Mouse (Mus musculus) embryonic stem cell, embryonic (primary cell): Measurements from ENCODE around the gene Slc24a1.

Source experiments
- CTCF ChIA-PET, 4 experiments: fragments of 300-600 bp in 2 of 4; fragments of 350-600 bp in 2 of 4; sonication (Branson Sonifier 250); formaldehyde crosslinking; loops; one replicate each; lab custom pipeline; 2022; ENCODE audit warnings: inconsistent platforms in 2 of 4; lab: Charles Lee
- POLR2A ChIA-PET, 4 experiments: fragments of 300-600 bp in 2 of 4; fragments of 350-600 bp in 2 of 4; sonication (Branson Sonifier 250); formaldehyde crosslinking; loops; one replicate each; lab custom pipeline; 2022; ENCODE audit warnings: antibody characterized with exemption in 4 of 4, inconsistent platforms in 1 of 4; lab: Charles Lee

The Slc24a1 gene

DNA sequence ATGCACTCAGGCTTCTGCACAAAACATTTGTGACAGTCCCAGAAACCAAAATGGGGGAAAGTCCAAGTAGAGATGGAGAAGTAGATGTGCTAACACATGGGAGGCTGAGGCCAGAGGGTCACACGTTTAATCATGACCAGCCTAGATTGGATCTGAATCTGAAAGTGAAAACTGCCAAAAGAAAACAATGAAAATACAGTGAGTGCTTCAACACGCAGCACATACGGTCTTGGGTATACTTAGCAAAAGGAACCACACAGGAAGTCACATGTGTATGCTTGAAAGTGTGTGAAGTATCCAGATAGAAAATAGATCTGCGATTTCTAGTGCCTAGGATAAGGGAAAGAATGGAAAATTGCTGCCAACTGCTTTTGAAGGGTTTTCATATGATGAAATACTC lies 36.8 kb downstream of the Slc24a1 start:
- POLR2A ChIA-PET, result no interaction called here

DNA sequence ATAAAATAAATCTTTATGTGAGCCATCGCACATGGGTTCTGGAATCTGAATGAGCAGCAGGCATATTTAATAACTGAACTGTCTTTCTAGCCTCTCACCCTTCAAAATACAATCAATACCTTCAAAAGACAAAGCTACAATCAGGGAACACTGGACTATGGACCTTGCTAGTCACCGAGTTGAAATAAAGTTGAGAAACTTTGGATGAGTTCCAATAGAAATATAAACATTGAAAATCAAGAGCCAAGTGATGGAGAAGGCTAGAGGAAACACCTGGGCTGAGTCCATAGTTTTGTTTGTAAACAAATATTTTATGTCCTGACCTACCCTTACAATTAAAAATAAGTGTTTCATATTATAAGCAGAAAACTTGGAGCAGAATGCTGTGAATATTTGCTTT lies 37.4 kb downstream of the Slc24a1 start:
- CTCF ChIA-PET, result interaction anchor here in 1 of 4 experiments (0.6 kb wide), 1 partner anchor 1000 kb away, joined by 9 read pairs; no protein-coding TSS in a partner anchor
- POLR2A ChIA-PET, result no interaction called here

More for the DNA sequence above, 36.8 kb downstream of the Slc24a1 start:
- CTCF ChIA-PET, result no interaction called here

DNA sequence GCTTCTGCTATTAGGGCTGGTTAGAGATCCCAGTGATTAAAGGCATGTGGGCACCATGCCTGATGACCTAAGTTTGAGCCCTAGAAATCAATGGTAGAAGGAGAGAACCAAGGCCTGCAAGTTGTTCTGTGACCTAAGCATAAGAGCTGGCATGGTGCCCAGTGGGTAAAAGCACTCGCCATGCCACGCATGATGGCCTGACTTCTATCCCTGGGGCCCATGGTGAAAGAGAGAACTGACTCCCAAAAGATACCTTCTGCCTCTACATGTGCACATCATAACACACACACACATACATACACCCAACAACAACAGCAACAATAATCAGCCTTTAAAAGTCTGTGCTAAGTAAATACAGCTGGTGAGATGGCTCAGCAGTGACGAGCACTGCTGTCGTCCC lies 38.0 kb downstream of the Slc24a1 start:
- POLR2A ChIA-PET, result no interaction called here
- CTCF ChIA-PET, result interaction anchor here in 1 of 4 experiments (0.6 kb wide), 1 partner anchor 1000 kb away, joined by 9 read pairs; no protein-coding TSS in a partner anchor

DNA sequence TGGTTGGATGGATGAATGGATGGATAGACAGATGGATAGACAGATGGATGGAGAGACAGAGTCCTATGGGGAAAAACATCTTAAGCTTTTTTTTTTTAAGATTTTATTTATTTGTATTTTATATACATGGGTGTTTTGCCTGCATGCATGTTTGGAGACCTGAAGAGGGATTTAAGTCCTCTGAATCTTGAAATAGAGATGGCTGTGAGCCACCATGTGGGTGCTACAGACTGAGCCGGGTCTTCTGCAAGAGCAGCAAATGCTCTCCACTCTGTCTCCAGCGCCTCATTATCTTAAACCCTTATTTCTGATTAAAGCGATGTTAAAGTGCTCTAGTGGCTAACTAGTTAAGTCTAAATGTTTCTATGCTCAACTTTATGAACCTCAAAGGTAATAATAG lies 44.0 kb downstream of the Slc24a1 start:
- POLR2A ChIA-PET, result no interaction called here
- CTCF ChIA-PET, result interaction anchor here in 1 of 4 experiments (0.6 kb wide), 1 partner anchor 30 kb away, joined by 3 read pairs; no protein-coding TSS in a partner anchor

DNA sequence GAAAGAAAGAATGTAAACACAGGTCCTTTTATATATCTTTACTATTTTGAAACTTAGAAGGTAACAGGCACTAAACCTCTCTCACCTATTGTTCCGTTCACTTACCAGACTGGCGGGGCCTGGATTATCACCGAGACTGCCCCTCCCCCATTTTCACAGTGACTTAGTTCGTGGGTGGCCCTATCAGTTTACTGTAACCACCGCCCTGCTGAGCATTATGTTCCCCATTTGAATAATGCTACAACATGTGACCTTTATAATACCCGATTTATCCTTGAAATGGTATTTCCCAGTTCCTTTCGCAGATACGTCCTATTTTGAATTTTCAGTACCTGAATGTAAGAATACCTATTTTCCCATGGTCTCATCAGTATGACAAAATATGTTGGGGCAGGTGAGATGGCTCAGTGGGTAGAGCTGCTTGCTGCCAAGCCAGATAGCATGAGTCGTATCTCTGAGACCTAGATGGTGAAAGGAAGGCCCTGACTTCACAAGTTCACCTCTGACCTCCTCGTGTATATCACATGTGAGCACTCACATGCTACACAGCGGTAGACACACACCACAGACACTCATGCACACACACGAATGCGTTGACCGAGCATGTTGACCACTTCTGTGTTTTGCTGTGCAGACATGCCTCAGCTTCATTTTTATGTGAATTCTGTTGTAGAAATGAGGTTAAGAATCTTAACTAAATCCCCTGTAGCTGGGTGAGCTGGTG lies 46.3 kb downstream of the Slc24a1 start:
- ChIA-PET CTCF (interaction anchor here in 1 of 4 experiments (1.1 kb wide), 1 partner anchor 23 kb away, joined by 3 read pairs; no protein-coding TSS in a partner anchor), POLR2A (interaction anchor here in 2 of 4 experiments (0.6 to 0.9 kb wide), 3 partner anchors 15 to 256 kb away, joined by 3 to 6 read pairs (median 4); no protein-coding TSS in a partner anchor)

DNA sequence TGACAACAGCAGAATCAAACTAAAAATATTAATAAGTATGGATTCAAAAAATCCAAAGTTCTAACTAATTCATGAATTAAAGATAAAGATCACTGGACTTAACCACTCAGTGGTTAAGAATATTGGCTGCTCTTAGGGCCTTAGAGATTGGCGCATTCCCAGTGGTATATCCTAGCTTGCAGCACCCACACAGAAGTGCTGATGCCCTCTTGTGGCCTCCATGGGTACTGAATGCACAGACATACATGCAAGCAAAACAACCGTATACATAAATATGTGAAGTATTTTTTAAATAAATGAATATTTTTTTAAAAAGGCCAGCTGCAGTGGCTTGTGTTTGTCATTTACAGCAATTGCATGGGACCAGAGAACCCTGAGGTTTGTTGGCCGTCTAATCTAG lies 48.0 kb downstream of the Slc24a1 start:
- ChIA-PET CTCF (interaction anchor here (0.5 to 2.2 kb wide), 29 partner anchors 10 to 596 kb away, joined by 3 to 10 read pairs (median 3); partner anchors contain the start of genes Dennd4a (in 2 of the 4), Rab11a (in 1 of the 4) and Slc24a1 (in 1 of the 4)), POLR2A (interaction anchor here in 3 of 4 experiments (0.5 to 1.7 kb wide), 11 partner anchors 15 to 622 kb away, joined by 3 to 7 read pairs (median 3); partner anchors contain the start of gene Tipin (in 1 of the 3))

DNA sequence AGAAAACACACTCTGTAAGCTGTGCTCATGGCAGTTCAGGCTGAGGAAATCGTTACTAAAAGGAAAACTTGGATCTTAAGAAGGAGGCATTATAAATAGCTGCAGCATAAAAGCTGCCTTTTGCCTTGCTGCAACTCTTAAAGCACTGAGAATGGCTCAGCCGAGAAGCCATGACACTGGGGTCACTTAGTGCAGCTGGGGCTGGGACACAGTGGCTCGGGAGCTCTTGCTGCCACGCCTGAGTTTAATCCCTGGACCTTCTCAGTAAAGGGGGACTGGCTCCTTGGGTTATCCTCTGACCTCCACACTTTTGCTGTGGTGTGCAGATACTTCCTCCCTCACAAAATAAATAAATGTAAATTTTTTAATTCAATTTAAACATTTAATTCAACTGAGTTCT lies 48.5 kb downstream of the Slc24a1 start:
- CTCF ChIA-PET, result interaction anchor here (0.5 to 2.2 kb wide), 21 partner anchors 9 to 455 kb away, joined by 3 to 10 read pairs (median 4); partner anchors contain the start of genes Dennd4a (in 2 of the 4), Rab11a (in 1 of the 4) and Slc24a1 (in 1 of the 4)
- POLR2A ChIA-PET, result interaction anchor here in 2 of 4 experiments (0.9 to 1.7 kb wide), 7 partner anchors 15 to 621 kb away, joined by 3 to 4 read pairs (median 3); partner anchors contain the start of gene Tipin (in 1 of the 2)

DNA sequence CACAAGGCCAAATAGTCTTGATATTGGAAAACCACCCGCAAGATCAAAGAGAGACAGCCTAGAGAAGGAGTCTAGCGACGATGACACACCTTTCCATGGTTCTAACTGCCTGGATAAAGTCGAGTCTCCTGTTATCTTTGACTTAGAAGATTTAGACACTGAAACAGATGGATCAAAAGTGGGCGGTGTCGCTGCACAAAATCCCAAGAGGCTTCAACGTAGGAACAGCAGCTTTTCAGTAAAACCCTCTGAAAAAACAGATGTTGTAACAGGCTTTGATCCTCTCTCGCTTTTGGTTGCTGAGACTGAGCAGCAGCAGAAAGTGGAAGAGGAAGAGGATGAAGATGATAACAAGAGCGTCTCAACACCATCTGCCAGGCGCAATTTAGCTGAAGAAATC lies 54.8 kb downstream of the Slc24a1 start:
- POLR2A ChIA-PET, result interaction anchor here in 1 of 4 experiments (0.6 kb wide), 1 partner anchor 188 kb away, joined by 3 read pairs; no protein-coding TSS in a partner anchor
- CTCF ChIA-PET, result no interaction called here

DNA sequence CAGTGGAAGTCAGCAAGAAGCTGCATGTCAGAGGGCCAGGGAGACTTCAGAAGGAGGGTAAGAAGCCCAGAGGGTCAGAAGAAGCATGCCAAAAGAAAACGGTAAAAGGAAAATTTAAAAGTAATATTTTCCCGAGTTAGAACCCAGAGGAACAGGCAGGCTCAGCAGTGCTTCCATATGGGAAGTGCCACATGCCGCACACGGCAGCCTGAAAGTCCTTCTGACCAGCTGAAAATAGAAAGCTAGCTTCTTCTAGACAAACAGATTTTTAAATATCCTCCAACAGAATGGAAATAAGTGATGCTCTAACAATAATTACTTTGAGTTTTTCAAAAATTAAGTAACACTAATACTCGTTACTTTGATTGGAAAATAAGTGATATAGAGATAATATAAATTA lies 65.4 kb downstream of the Slc24a1 start:
- ChIA-PET POLR2A (no interaction called here), CTCF (interaction anchor here in 1 of 4 experiments (0.8 kb wide), 1 partner anchor 396 kb away, joined by 3 read pairs; no protein-coding TSS in a partner anchor)
